In genomic region chr8:119275442-119275841, GRCm38 (mm10) we compare ENCODE assay signal across 17 mouse cellular contexts.
"Had no signal": no experiment of that assay in that cellular context is flagged by ENCODE, and none has a peak within 500 bp of the region (broad histone marks: within the 10 kb centered on the region; RNA-seq: fewer than 3 reads in every experiment).

No protein-coding gene starts in this region.

- ATAC-seq: liver, postnatal 0 days had no signal

- DNase-seq: kidney, adult 18-20 months; kidney, postnatal 10 days; kidney, postnatal 4 days; liver; liver, embryonic 13.5 days; liver, postnatal 0 days; lung, postnatal 14 days; midbrain, embryonic 14.5 days; retina, postnatal 1 day; right cerebral cortex, postnatal 4 days; spleen, adult 18-20 months; thymus, postnatal 36 days had no signal

- H3K9ac ChIP-seq: liver, embryonic 13.5 days; liver, postnatal 0 days; lung, embryonic 15.5 days; neural tube, embryonic 12.5 days had no signal

- H3K9me3 ChIP-seq: lung, embryonic 15.5 days; midbrain, embryonic 10.5 days; neural tube, embryonic 12.5 days had no signal

- H3K36me3 ChIP-seq: liver, embryonic 13.5 days; lung, embryonic 15.5 days; midbrain, embryonic 10.5 days; neural tube, embryonic 12.5 days had no signal

- H3K4me3 ChIP-seq: layer of hippocampus, adult 2 months; liver, embryonic 13.5 days; lung, embryonic 15.5 days; midbrain, embryonic 10.5 days; neural tube, embryonic 12.5 days had no signal

- H3K27me3 ChIP-seq: liver, embryonic 13.5 days; lung, embryonic 15.5 days; neural tube, embryonic 12.5 days had no signal

- H3K27ac ChIP-seq: layer of hippocampus, adult 2 months; liver, embryonic 13.5 days; macrophage; midbrain, embryonic 10.5 days; neural tube, embryonic 12.5 days had no signal

- H3K4me1 ChIP-seq: liver, embryonic 13.5 days; neural tube, embryonic 12.5 days had no signal

- H3K4me2 ChIP-seq: liver, embryonic 13.5 days; lung, embryonic 15.5 days; neural tube, embryonic 12.5 days had no signal
